Mouse (Mus musculus) adrenal gland, postnatal 25 days (tissue): ENCODE results near the gene D130040H23Rik. TPM values are rescaled to one million over a fixed set of nuclear protein-coding genes. Genes with fewer than 3 reads are reported as not detected.
A peak's percentile ranks its signal among the peaks of the same experiment; 100 is the strongest.
"Not testable (repeated sequence)": the region's sequence is repeated elsewhere in the genome, so short reads cannot be mapped to it uniquely, and the experiment has no call there.

Source experiments
- DNase-seq: peaks from one replicate; pipeline ENCODE4 v3.0.0; 2021; ENCODE audit warnings: mixed read lengths
- long read RNA-seq: library from polyadenylated mRNA; stranded (forward); transcript quantifications from one replicate; pipeline ENCODE4 v2.0.0, GENCODE M21; 2021
- total RNA-seq: library from RNA; stranded (reverse); gene quantifications from 2 replicates; pipeline ENCODE4 v1.2.3, GENCODE M21; 2021

The D130040H23Rik gene
- total RNA-seq: 12.3 and 16.2 TPM in 2 replicates
- long read RNA-seq, partial matches to known transcripts: 0 of 1 reads
- long read RNA-seq, other reads (novel, unspliced or antisense): 1 of 1 reads

GRCm38 (mm10) chr8:69270386-69271202 lies at the start of gene D130040H23Rik:
D130040H23Rik (plus strand) TSS chr8:69271080.
- DNase-seq: peak; percentile 46

- DNase-seq: no peak
These were observed 28.3 kb upstream of the D130040H23Rik start for GRCm38 (mm10) chr8:69242541-69242940.

GRCm38 (mm10) chr8:69268525-69268924 lies 2.4 kb upstream of the D130040H23Rik start:
- no peak for DNase-seq

GRCm38 (mm10) chr8:69271203-69271554 lies 299 bp downstream of the D130040H23Rik start:
- DNase-seq: no peak

- DNase-seq: no peak
These were observed 1.6 kb downstream of the D130040H23Rik start for GRCm38 (mm10) chr8:69272435-69272834.

- DNase-seq: no peak
These were observed 53.9 kb downstream of the D130040H23Rik start for GRCm38 (mm10) chr8:69324771-69325170.

- DNase-seq: peak; percentile 81
These were observed 57.7 kb downstream of the D130040H23Rik start for GRCm38 (mm10) chr8:69328301-69329288.

GRCm38 (mm10) chr8:69329289-69329688 lies 58.4 kb downstream of the D130040H23Rik start:
- not testable (repeated sequence) for DNase-seq

Other genes starting within 250 kb of the D130040H23Rik start
- gene Zfp930, start 62.0 kb upstream of the D130040H23Rik start, total RNA-seq: 9.1 and 12.7 TPM in 2 replicates
- not detected in 2 replicates for gene Gm9495, start 182.5 kb downstream of the D130040H23Rik start, total RNA-seq